Mouse (Mus musculus): Measurements from ENCODE around the gene Mlxipl.

DNA sequence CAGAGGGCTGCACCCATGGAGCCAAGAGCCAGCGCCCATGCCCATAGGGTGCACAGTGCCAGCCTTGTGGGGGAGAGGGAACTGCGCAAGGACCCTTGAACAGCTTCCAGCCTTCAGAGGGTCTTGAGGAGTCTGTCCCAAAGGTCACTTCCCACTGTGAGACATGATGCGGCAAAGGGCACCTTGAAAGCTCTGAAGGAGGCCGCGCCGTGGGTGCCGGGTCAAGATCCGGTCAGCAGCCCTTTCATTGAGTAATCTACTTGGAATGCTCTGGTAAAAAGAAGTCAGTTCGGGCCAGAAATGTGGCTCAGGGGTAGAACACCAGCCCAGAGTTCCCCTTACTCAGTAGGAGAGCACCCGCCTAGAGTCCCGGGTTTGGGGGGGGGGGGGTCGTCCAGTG is 24.1 kb downstream of the Mlxipl start:
- TF ChIP-seq CTCF (IDR thresholded peaks at IDR 0.05; ENCODE audit: low read depth, low read length): no peak
- TF ChIP-seq GATA1 (IDR thresholded peaks at IDR 0.05; ENCODE audit: borderline replicate concordance, low read length): no peak
- TF ChIP-seq POLR2AphosphoS5 (IDR thresholded peaks at IDR 0.05; ENCODE audit: insufficient replicate concordance, low read depth, low read length): no peak
